Mouse (Mus musculus): ENCODE results near the gene Hspa8.
"Not testable (repeated sequence)": the region's sequence is repeated elsewhere in the genome, so short reads cannot be mapped to it uniquely, and the experiment has no call there.

GRCm38 (mm10) chr9:40804576-40804975, 3.8 kb downstream of the Hspa8 start:
- not testable (repeated sequence) for TF ChIP-seq CTCF (IDR thresholded peaks at IDR 0.05; ENCODE audit: low read depth); EP300 (optimal IDR thresholded peaks at IDR 0.05)

Measured in stomach, postnatal 0 days (tissue).